Mouse (Mus musculus): ENCODE data around the gene Nutm2. TPM values are rescaled to one million over a fixed set of nuclear protein-coding genes. Genes with fewer than 3 reads are reported as not detected.
A peak's percentile ranks its signal among the peaks of the same experiment; 100 is the strongest.
"Not testable (repeated sequence)": the region's sequence is repeated elsewhere in the genome, so short reads cannot be mapped to it uniquely, and the experiment has no call there.

The Nutm2 gene
- total RNA-seq (2021): not detected in 2 replicates
- long read RNA-seq, experiment 1: 0 reads
- long read RNA-seq, experiment 2: 0 reads

DNA sequence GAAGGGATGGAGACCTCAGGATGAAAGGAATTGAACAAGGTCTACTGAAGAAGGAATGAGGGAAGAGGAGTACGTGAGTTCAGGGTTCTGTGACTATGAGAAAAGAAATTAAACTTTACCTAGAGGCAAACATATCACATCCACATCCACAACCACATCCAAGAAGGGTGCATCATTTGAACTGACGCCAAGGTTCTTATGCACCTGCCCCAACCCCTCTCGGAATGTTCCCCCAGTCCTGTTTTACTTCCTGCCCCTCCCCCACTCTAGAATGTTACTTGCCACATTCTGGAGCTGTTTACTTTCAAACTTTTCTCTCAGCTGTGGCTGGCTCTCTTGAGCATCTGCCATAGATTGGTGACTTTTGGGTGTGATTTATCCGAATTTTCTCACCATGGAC lies at the start of gene Nutm2:
Gene Nutm2, plus strand, starts transcription at position 301 of the 400 bp plus-strand sequence.
- DNase-seq: no peak

DNA sequence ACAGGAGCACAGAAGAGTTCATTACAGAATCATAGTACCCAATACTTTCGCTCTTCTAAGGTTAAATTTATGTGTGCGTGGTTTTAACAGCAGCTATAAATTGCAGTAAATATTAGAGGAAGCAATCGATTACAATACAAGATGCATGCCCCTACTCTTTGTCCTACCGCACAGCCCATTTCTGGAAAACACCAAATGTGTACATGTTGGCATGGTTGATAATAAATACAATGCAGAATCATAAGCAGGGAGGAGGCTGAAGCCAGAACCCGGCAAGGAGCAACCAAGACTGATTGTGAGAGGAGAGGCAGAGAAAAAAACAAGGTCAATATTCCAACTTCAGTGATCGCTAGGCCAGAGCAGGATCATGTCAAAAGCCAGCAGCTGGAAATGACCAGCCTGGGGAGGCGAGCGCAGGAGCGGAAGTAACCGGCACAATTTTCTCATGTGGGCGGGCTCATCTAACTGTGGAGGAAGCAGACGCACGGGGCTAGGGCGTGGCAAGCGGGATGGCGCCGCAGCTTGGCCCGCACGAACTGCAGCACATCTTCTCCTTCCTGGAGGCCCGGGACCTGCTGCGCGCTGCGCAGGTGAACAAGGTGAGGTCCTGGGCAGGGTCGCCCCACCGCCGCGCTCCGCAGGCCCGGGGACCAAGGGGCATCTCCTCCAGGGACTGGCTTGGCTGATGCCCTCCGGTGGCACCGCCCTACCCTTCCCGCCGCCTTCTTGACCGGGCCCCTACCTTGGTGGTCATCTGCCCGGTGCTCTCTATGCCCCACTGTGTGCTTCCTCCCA lies 49.5 kb upstream of the Nutm2 start, which contains the start of gene Fbxw17:
Gene Fbxw17, plus strand, starts transcription at position 476 of the 795 bp plus-strand sequence.
- DNase-seq: peak; percentile 88

- DNase-seq: no peak
Measured at GRCm38 (mm10) chr13:50418421-50418820, 48.7 kb upstream of the Nutm2 start.

- no peak for DNase-seq
Measured at GRCm38 (mm10) chr13:50423625-50424209, 43.4 kb upstream of the Nutm2 start.

DNA sequence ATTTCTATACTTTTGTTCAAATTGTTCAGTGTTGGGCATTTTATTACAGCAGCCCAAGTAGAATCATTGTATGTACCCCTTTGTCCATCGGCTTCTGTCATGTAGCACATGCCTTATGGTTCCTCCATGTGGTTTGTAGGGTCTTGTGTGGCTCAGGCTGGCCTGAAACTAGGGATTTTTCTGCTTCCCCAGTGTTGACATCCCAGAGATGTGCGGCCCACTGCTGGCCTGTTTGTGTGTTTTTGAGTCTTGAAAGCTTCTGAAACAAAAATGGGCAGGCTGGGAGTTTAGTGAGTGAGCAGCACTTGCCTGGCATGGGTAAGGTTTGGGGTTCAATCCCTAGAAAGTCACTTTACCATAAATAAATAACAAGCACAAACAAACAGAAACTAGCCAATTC lies 42.6 kb upstream of the Nutm2 start:
- DNase-seq: no peak

GRCm38 (mm10) chr13:50426686-50427085 lies 40.4 kb upstream of the Nutm2 start:
- no peak for DNase-seq

GRCm38 (mm10) chr13:50443812-50444211 lies 23.3 kb upstream of the Nutm2 start, which contains the start of gene Gm47429:
Gene Gm47429 (minus strand): TSS chr13:50443912.
- no peak for DNase-seq

- no peak for DNase-seq
Measured at GRCm38 (mm10) chr13:50445261-50445660, 21.8 kb upstream of the Nutm2 start.

DNA sequence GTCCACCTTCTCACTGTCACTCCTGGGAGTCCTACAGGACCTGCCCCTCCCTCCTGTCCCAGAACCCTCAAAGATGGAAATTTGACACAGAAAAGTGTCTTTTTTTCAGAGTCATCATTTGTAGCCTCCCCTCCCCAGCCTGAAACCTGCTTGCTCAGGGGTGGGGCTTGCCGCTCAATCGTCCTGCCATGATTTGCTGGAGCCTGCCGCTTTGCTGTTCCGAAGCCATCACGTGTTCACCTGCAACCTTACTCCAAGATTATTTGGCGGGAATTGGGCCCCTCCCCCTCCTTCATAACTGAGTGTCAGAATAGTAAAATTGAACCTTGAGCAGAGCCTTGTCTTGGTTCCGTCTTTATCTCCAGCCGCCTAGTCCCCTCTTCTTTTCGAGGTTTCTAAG lies 14.8 kb upstream of the Nutm2 start:
- DNase-seq: not testable (repeated sequence)

DNA sequence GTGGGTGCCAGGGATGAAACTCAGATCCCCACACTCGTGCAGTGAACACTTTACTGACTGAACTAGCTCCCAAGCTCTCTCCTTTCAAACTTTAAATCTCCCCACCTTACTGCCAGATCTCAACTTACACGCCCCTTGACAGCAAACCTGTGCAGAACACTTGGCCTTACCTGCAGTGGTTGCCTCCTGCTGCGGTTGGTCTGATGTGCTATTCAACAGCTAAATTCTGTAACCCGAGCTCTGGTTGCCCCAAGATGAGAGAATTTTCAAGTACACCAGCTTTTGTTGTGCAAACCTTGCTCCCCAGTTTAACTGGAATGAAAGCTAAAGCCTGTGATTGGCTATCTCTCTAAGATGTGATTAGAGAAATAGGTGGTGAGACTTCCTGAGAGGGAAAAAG lies 13.7 kb upstream of the Nutm2 start:
- DNase-seq: no peak

GRCm38 (mm10) chr13:50460433-50460832 lies 6.7 kb upstream of the Nutm2 start:
- DNase-seq: not testable (repeated sequence)

DNA sequence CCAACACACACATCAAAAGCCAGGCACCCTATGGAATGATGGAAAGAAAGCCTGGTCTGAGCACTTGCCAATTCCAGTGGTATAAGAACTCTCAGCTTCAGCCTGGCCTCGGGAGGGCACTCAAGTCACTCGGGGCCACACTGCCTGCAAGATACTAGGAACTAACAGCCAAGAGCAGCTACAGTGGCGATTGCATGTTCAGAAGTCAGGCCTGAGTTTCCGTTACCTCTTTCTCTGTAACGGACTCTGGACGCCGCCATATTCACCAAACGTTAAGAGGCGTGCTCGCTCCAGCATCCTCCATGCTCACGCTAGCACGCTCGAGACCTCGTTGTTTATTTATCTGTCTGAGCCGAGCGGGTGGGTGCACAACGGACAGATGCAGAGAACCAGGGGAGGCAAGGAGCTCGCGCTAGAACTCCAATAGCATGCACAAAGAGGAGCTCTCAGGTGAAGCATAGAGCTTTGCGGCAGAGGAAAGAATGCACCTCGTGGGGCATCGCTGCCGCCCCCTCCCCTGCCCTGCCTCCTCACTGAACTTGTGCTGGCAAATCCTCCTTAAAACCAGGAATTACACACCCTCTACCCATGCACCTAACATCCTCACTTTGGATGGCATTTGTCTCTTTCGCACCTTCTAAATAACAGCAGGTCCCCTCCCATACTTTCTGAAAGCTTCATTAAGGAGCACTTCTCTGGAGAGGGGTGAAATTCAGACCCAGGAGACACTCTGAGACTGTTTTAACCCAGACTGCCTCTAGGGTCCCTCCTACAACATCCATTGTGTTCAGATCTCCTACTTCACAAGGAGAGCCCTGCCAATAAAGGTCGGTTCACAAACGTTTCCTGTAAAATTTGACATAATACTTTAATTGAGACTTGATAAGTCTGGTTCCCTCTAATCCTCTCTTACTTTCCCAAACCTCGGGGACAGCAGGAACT lies 2.2 kb upstream of the Nutm2 start:
- DNase-seq: peak; percentile 8

- DNase-seq: not testable (repeated sequence)
Measured at GRCm38 (mm10) chr13:50488510-50488909, 21.4 kb downstream of the Nutm2 start.

- DNase-seq: not testable (repeated sequence)
Measured at GRCm38 (mm10) chr13:50510470-50511343, 43.6 kb downstream of the Nutm2 start.

Other genes with a start within 250 kb of the Nutm2 start
- gene Gm906, start 217.0 kb upstream of the Nutm2 start, total RNA-seq (2021): not detected in 2 replicates
- gene Fbxw17, start 49.4 kb upstream of the Nutm2 start, total RNA-seq (2021): 13.0 and 15.7 TPM in 2 replicates
- gene Gm47429, start 23.4 kb upstream of the Nutm2 start, total RNA-seq (2021): not detected in 2 replicates
- gene Gm904, start 175.9 kb downstream of the Nutm2 start, total RNA-seq (2021): not detected in 2 replicates
- not detected in 2 replicates for gene Gm8765, start 231.0 kb downstream of the Nutm2 start, total RNA-seq (2021)